Mouse (Mus musculus) adrenal gland, postnatal 10 days (tissue): ENCODE measurements around the gene Lamtor1. TPM values are rescaled to one million over a fixed set of nuclear protein-coding genes. Genes with fewer than 3 reads are reported as not detected.
A peak's percentile ranks its signal among the peaks of the same experiment; 100 is the strongest.

ENCODE experiments used
- DNase-seq: peaks from one replicate; pipeline ENCODE4 v3.0.0; 2021; ENCODE audit warnings: mixed read lengths
- long read RNA-seq, 2 experiments: library from polyadenylated mRNA; stranded (forward); transcript quantifications; one replicate each; pipeline ENCODE4 v2.0.0; 2021
- total RNA-seq, 2 experiments: library from RNA; stranded (reverse); gene quantifications; 2 replicates each; pipeline ENCODE4 v1.2.3; 2021

Lamtor1 gene
- 100 to 1,000 TPM; 116 to 126 TPM for total RNA-seq
- long read RNA-seq, experiment 1, transcript Lamtor1-203 (1 exons, 1,936 nt), result minor isoform, 8 of 211 reads
- long read RNA-seq, experiment 1, transcript Lamtor1-201 (5 exons, 1,119 nt), result major isoform, 134 of 211 reads
- long read RNA-seq, experiment 1, partial matches to known transcripts, result 60 of 211 reads
- long read RNA-seq, experiment 1, other reads (novel, unspliced or antisense), result 9 of 211 reads
- long read RNA-seq, experiment 2, transcript Lamtor1-201 (5 exons, 1,119 nt), result major isoform, 69 of 158 reads
- long read RNA-seq, experiment 2, partial matches to known transcripts, result 81 of 158 reads
- long read RNA-seq, experiment 2, other reads (novel, unspliced or antisense), result 5 of 158 reads

GRCm38 (mm10) chr7:101905561-101906286 is at the start of gene Lamtor1:
Gene Lamtor1 (plus strand): TSS chr7:101905904.
- DNase-seq, result peak; percentile 99

- DNase-seq, result no peak
Measured at GRCm38 (mm10) chr7:101857094-101857493, 48.6 kb upstream of the Lamtor1 start, which contains the start of gene Folr2. Gene Folr2 (minus strand): TSS chr7:101857194.

- DNase-seq, result no peak
Measured at GRCm38 (mm10) chr7:101858362-101858761, 47.3 kb upstream of the Lamtor1 start.

- no peak for DNase-seq
Measured at GRCm38 (mm10) chr7:101860978-101861377, 44.7 kb upstream of the Lamtor1 start.

- no peak for DNase-seq
Measured at GRCm38 (mm10) chr7:101862291-101862690, 43.4 kb upstream of the Lamtor1 start.

GRCm38 (mm10) chr7:101863415-101863814 is 42.3 kb upstream of the Lamtor1 start, which contains the start of gene Anapc15:
Gene Anapc15 (plus strand): TSS chr7:101863715.
- no peak for DNase-seq

- no peak for DNase-seq
Measured at GRCm38 (mm10) chr7:101866491-101867265, 39.0 kb upstream of the Lamtor1 start.

- DNase-seq, result no peak
Measured at GRCm38 (mm10) chr7:101867482-101867881, 38.2 kb upstream of the Lamtor1 start.

GRCm38 (mm10) chr7:101868241-101869162 is 37.2 kb upstream of the Lamtor1 start:
- no peak for DNase-seq

- DNase-seq, result no peak
Measured at GRCm38 (mm10) chr7:101869163-101869500, 36.6 kb upstream of the Lamtor1 start.

- no peak for DNase-seq
Measured at GRCm38 (mm10) chr7:101870629-101871028, 35.1 kb upstream of the Lamtor1 start, which contains the start of gene Folr1. Gene Folr1 (minus strand): TSS chr7:101870788.

GRCm38 (mm10) chr7:101871296-101871695 is 34.4 kb upstream of the Lamtor1 start:
- DNase-seq, result no peak

GRCm38 (mm10) chr7:101875978-101876377 is 29.7 kb upstream of the Lamtor1 start:
- no peak for DNase-seq

GRCm38 (mm10) chr7:101880855-101881254 is 24.8 kb upstream of the Lamtor1 start:
- no peak for DNase-seq

GRCm38 (mm10) chr7:101882413-101883154 is 23.1 kb upstream of the Lamtor1 start:
- no peak for DNase-seq

GRCm38 (mm10) chr7:101884160-101884559 is 21.5 kb upstream of the Lamtor1 start:
- DNase-seq, result no peak

GRCm38 (mm10) chr7:101886274-101886673 is 19.4 kb upstream of the Lamtor1 start:
- no peak for DNase-seq

- no peak for DNase-seq
Measured at GRCm38 (mm10) chr7:101888460-101888859, 17.2 kb upstream of the Lamtor1 start.

- no peak for DNase-seq
Measured at GRCm38 (mm10) chr7:101895695-101896094, 10.0 kb upstream of the Lamtor1 start.
